Mouse (Mus musculus): ENCODE measurements around the gene Trmt1l.
A peak's percentile ranks its signal among the peaks of the same experiment; 100 is the strongest.

Trmt1l gene

GRCm38 (mm10) chr1:151495635-151496285 lies 67.4 kb downstream of the Trmt1l start:
- no peak for DNase-seq

DNA sequence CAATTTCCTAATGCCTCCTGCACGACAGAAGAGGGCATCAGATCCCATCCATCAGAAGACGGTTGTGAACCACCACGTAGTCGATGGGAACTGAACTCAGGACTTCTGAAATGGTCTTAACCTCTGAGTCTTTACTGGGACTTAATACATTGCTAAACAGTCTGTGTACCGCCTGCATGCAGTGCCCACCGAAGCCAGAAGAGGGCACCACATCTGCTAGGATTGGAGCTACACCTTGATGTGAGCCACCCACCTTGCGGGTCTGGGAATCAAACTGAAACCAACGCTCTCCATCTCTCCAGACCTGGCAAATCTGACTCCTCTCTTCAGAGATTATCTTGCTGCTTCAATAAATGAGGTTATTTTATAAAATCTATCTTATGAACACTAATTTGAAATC lies 68.7 kb downstream of the Trmt1l start:
- DNase-seq, result peak; percentile 27 to 46

DNA sequence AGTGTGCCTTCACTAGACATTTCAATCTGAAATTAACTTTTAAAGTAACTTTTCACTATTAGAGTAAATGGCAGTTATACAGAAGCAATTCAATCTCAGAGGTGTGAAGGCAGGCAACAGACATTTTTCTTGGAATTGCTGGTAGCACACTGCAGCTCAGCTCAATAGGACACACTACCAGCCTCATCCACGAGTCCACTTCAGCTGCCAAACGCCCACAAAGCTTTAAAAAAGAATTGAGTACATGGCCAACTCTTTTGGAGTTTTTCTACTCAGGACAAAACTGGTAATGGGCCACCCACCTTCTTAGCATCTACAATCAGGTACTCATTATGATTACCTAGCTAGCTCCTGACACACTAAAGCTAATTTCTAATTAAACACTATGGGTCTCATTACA lies 69.6 kb downstream of the Trmt1l start:
- no peak for DNase-seq

DNA sequence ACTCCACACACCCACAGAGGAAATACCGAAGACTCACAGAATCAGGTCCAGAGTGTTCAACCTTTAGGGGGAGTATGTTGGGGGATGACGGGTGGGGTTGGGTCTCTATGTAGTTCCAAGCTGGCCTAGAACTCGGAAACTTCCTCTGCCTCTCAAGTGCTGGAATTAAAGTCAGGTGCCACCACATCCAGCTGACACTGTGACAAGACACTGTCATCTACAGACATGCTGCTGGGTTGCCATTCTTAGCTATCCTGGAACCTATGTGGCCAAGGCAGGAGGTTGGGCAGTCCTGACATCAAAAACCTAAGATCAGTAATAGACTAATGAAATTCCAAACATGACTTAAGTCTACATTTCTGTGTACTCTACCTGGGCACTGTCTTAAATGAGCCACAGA lies 70.0 kb downstream of the Trmt1l start:
- DNase-seq, result no peak

DNA sequence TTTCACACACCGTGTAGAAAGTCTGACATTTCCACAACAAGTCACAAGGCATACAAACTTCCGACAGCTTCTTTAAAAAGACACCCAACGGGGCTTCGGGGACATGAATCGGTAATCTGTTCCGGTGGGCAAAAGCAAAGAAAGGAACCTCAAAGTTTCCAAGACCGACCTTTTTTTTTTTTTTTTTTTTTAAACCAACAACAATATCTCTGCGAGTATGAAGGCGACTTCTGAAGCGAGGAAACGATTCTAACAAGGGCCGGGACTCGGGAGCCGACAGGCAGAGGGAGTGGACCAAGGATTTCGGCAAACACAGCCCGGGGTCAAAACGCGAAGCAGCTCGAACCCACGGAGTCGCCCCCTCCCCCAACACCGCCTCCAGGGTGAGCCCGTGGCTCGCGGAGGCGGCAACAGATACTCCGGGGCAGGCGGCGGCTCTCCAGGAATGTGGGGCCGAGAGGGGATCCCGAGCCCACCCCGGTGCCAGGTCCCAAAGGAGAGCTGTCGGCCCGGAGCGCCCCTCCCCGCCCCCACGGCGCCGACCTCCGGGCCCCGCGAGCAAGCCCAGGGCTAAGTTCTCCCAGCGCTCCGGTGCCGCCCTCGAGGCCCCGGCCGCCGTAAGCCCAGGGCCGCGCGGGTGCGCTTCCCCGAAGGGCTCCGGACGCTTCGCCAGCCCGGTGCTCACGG lies 71.6 kb downstream of the Trmt1l start:
- peak; percentile 45 to 46 for DNase-seq

DNA sequence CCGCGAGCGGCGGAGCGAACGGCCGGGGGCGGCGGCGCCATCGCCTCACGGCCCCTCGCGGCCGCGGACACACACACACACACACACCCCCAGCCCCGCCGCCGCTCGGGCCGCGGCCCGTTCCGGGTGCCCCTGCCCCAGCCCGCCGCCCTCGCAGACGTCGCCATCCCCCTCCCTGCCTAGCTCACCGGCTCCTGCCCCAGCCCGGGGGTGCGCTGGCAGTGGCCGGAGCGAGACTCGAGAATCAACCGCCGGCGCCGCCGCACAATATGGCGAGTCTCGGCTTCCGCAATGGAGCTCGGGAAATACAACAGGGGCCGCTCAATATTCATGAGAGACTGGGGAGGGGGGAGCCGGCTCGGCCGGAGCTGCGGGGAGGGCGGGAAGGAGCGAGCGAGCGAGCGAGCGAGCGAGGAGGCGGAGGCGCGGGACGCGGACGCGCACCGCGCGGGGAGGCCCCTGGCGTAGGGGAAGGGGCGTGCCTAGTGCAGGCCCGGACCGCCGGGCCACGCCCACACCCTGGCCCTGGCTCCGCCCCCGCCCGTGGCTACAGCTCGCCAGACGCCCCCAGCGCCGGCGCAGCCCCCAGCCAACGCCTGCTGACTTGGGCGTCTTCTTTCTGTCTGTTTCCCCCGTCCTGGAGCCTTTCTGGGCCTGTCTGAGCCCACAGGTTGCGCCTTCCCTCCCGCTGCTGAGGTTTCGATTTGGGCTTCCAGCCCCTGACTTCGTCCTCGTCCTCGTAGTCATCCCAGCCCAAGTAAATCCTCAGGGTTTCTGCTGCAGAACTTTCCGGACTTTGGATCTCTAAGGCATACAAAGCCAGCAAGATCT lies 72.4 kb downstream of the Trmt1l start, which contains the start of gene Rnf2:
Gene Rnf2 (minus strand): TSS at position 425 of the 831 bp plus-strand sequence.
- DNase-seq, result peak; percentile 91 to 93
